Mouse (Mus musculus): ENCODE results near the gene Rack1. TPM values are rescaled to one million over a fixed set of nuclear protein-coding genes. Genes with fewer than 3 reads are reported as not detected.

Rack1 gene
- total RNA-seq, 2 experiments from 2014 or later, result 383 to 424 TPM

DNA sequence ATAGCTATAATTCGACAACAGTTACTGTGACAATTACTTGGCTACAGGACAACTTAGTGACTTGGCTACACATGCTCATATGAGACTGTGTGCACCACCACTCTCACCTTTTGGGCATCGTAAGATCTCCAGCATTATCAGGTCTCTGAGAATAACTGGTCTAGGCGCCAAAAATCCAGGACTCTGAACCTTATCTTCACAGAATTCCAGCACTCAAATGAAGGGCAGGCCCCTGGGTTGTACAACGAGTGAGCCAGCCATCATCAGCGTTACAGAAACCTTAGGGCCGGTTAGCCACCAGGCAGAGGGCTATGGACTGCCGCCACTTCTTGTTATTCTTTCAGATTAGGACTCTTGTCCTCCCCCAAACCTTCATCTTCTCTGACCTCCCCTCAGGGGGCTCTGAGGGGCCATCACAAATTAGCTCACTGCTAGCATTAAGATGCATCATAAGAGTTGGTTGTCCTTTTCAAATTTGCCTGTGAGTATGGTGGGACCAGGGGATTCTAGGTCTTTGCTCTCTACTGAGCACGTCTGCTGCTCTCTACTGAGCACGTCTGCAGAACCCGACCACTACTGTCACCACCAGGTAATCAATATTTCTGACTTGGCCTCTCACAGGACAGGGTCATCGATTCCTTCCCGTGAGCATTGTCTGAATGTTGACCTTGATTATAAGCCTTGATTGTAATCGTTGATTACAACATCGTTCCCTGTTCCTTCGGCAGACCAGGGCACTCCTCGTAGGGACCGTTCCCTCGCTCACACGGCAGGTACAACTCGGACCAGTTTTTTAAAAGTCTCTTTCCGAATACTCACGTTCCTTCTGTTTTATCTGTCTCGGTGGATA, 52.7 kb downstream of the Rack1 start:
- peak overlapping the region; percentile 88 for H3K27ac ChIP-seq
- no peak for TF ChIP-seq CTCF (IDR thresholded peaks at IDR 0.05)
- intact Hi-C loops (cut with DNase I), result loop anchor here (1.0 to 2.0 kb wide), 2 partner anchors 14 to 35 kb away; no protein-coding TSS in a partner anchor
- H3K4me3 ChIP-seq, result peak overlapping the region; percentile 80
- no peak for DNase-seq

DNA sequence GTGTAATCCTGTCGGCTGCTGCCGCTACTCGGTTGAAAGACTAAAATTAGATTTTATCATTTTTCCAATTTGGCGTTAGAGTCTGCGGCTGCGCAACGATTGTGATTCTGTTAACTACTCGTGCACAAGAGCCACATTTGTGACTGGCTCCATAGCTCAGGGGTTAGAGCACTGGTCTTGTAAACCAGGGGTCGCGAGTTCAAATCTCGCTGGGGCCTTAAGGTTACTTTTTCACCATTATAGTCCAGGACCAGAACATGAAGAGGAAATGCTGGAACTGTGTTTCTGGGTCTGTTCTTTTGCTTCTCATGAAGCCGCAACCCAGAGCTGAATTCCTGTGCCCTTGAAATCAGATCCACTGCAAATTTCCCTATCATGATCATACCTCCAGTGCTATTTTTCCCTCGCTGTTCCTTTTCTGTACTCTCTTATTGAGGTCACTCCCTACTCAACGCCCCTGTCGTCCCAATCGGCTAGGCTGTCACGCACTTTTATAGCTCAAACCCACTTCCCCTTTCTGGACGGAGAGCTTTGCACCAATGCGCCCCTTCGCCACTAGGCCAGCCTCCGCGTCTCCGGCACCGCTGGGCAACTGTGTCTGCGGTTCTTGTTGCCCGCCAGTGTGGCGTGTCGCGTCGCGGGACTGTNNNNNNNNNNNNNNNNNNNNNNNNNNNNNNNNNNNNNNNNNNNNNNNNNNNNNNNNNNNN, 53.5 kb downstream of the Rack1 start:
- Histone ChIP-seq H3K27ac (peak overlapping the region; percentile 88), H3K4me3 (peak overlapping the region; percentile 80)
- TF ChIP-seq CTCF (IDR thresholded peaks at IDR 0.05), result peak; percentile 45; the same call in 1 of the 2 replicates
- DNase-seq, result peak; percentile 87
- intact Hi-C loops (cut with DNase I), result loop anchor here (1.0 to 2.0 kb wide), 2 partner anchors 15 to 35 kb away; no protein-coding TSS in a partner anchor

Other genes with a start within 250 kb of the Rack1 start
- gene Trim41, start 17.0 kb downstream of the Rack1 start, total RNA-seq (2021), result 10 to 100 TPM; 19.9 to 23.6 TPM
- 10 to 100 TPM; 25.9 to 51.8 TPM for gene Trim7, start 25.8 kb downstream of the Rack1 start, total RNA-seq (2021)
- gene Gm12184, start 26.3 kb downstream of the Rack1 start, total RNA-seq (2021), result 1 to 10 TPM; 1.5 to 2.2 TPM
- 10 to 100 TPM; 13.5 to 14.4 TPM for gene Irgm1, start 71.4 kb downstream of the Rack1 start, total RNA-seq (2021)
- under 1 TPM; 0.13 to 0.42 TPM for gene Gm5431, start 101.9 kb downstream of the Rack1 start, total RNA-seq (2021)
- gene Psme2b, start 145.9 kb downstream of the Rack1 start, total RNA-seq (2021), result 1 to 10 TPM in 1 of 2 experiments, under 1 TPM in 1; 0.41 to 1.6 TPM
- not detected for gene Olfr56, start 178.6 kb downstream of the Rack1 start, total RNA-seq (2021)
- 1 to 10 TPM in 1 of 2 experiments, under 1 TPM in 1; 0.79 to 1.7 TPM for gene 9930111J21Rik1, start 179.1 kb downstream of the Rack1 start, total RNA-seq (2021)
- under 1 TPM; 0.39 to 0.46 TPM for gene Gm12185, start 191.9 kb downstream of the Rack1 start, total RNA-seq (2021)
- gene Tgtp1, start 193.8 kb downstream of the Rack1 start, total RNA-seq (2021), result 1 to 10 TPM in 1 of 2 experiments, under 1 TPM in 1; 0.97 to 1.1 TPM

Data from gastrocnemius, adult 2 months (tissue).